Mouse (Mus musculus) liver, embryonic 14.5 days (tissue): ENCODE results near the gene Timm17b. TPM values are rescaled to one million over a fixed set of nuclear protein-coding genes. Genes with fewer than 3 reads are reported as not detected.

Experiments used
- ATAC-seq: fragments of 200-750 bp; cut with Nextera tagmentation; 2 replicates; pipeline ENCODE4 v1.8.0; 2017; ENCODE audit warnings: moderate number of reproducible peaks, mild to moderate bottlenecking, moderate library complexity; ENCODE audit not compliant: insufficient read depth
- DNase-seq, 3 experiments: peaks; one replicate each; pipeline ENCODE4 v3.0.0-alpha.2; 2012 to 2013; ENCODE audit warnings: low read depth in 3 of 3, low spot score in 3 of 3
- H3K27ac ChIP-seq: fragments of 300-500 bp; sonication (generic); 2 replicates; pipeline ENCODE4 v1.5.1; 2014; ENCODE audit warnings: moderate library complexity, mild to moderate bottlenecking, control low read depth, inconsistent platforms
- H3K27me3 ChIP-seq: fragments of 300-500 bp; sonication (generic); 2 replicates; pipeline ENCODE4 v1.6.1; 2014; ENCODE audit warnings: mild to moderate bottlenecking, low read length, moderate library complexity; ENCODE audit not compliant: control insufficient read depth, insufficient read depth
- H3K36me3 ChIP-seq: fragments of 300-500 bp; sonication (generic); replicated peaks from 2 replicates; pipeline ENCODE4 v1.6.1; 2014; ENCODE audit warnings: low read depth; ENCODE audit not compliant: control insufficient read depth, insufficient read depth
- H3K4me1 ChIP-seq, 2 experiments: fragments of 200-500 bp in 1 of 2; fragments of 300-500 bp in 1 of 2; sonication (generic) in 1 of 2; replicated peaks; 2 replicates each; pipeline ENCODE4 v1.6.1; 2012 to 2014; ENCODE audit warnings: antibody characterized with exemption in 1 of 2, inconsistent platforms in 1 of 2, low read length in 1 of 2; ENCODE audit not compliant: control insufficient read depth in 2 of 2, insufficient read depth in 2 of 2
- H3K4me2 ChIP-seq: fragments of 300-500 bp; sonication (generic); 2 replicates; pipeline ENCODE4 v1.6.1; 2014; ENCODE audit warnings: low read depth, mild to moderate bottlenecking, control low read depth, moderate library complexity
- H3K4me3 ChIP-seq, 2 experiments: fragments of 200-500 bp in 1 of 2; fragments of 300-500 bp in 1 of 2; sonication (generic) in 1 of 2; 2 replicates each; pipeline ENCODE4 v1.5.1; 2012 to 2014; ENCODE audit warnings: low read depth in 2 of 2, low read length in 2 of 2, mild to moderate bottlenecking in 2 of 2, control low read depth in 1 of 2, inconsistent platforms in 1 of 2, moderate library complexity in 1 of 2; ENCODE audit not compliant: insufficient read depth in 1 of 2
- H3K9ac ChIP-seq: fragments of 300-500 bp; sonication (generic); replicated peaks from 2 replicates; pipeline ENCODE4 v1.6.1; 2014; ENCODE audit warnings: mild to moderate bottlenecking, control low read depth, moderate library complexity
- H3K9me3 ChIP-seq: fragments of 300-500 bp; sonication (generic); 2 replicates; pipeline ENCODE4 v1.6.1; 2016; ENCODE audit warnings: low read length, mixed read lengths; ENCODE audit not compliant: control insufficient read depth
- CTCF ChIP-seq: IDR thresholded peaks from 2 replicates; pipeline ENCODE4 v1.5.1; 2016; ENCODE audit warnings: antibody characterized with exemption, low read depth, control low read depth
- EP300 ChIP-seq: IDR thresholded peaks from 2 replicates; pipeline ENCODE4 v1.6.1; 2016; ENCODE audit warnings: antibody characterized with exemption, low read depth
- WGBS: fragments of 180-500 bp; shearing (Covaris S2); extraction: QIAGEN DNeasy Blood & Tissue Kit; methylation state at CpG from one replicate; pipeline ENCODE4 v1.1.7; 2014; ENCODE audit not compliant: insufficient replicate concordance; 5-methylcytosine and 5-hydroxymethylcytosine counted together
- polyA plus RNA-seq, 2 experiments: library from polyadenylated mRNA; depleted of rRNA in 1 of 2; stranded (reverse) in 1 of 2; unstranded in 1 of 2; fragments of >200 nt; fragmentation: Nextera tagmentation in 1 of 2; extraction: Ambion mirVana in 1 of 2; gene quantifications; 2 replicates each; pipeline versions ENCODE4 v1.2.1 to v1.2.3; 2012 to 2014

The Timm17b gene
- polyA plus RNA-seq, 2 experiments: 18.6 to 105 TPM

DNA sequence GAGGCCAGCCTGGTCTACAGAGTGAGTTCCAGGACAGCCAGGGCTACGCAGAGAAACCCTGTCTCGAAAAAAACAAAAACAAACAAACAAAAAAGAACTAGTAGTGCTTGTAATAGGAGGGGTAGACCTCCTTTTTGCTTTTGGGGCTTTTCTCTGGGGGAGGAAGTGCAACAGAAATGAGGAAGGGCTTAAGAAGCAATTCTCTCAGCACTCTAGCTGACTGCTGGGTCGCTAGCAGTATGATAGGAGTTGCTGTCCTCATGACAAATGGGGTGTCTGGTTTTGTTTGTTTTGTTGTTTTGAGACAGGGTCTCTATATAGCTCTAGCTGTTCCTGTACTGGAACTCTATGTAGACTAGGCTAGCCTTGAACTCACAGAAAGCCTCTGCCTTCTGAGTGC, 34.6 kb upstream of the Timm17b start:
- no peak for ATAC-seq
- 53% methylated on average over 3 of the region's 3 CpGs for WGBS
- Histone ChIP-seq H3K27ac (no peak overlapping the region), H3K27me3 (no peaks in the 10 kb centered on the region), H3K4me1 (peaks cover 2 to 17% of the 10 kb centered on the region in 2 experiments; a peak in 3 of 4 replicates), H3K36me3 (peaks cover 9% of the 10 kb centered on the region), H3K4me2 (no peak overlapping the region), H3K9ac (no peak overlapping the region), H3K9me3 (no peaks in the 10 kb centered on the region), H3K4me3 (no peak overlapping the region)
- no peak for DNase-seq
- no peak for TF ChIP-seq CTCF
- no peak for TF ChIP-seq EP300

DNA sequence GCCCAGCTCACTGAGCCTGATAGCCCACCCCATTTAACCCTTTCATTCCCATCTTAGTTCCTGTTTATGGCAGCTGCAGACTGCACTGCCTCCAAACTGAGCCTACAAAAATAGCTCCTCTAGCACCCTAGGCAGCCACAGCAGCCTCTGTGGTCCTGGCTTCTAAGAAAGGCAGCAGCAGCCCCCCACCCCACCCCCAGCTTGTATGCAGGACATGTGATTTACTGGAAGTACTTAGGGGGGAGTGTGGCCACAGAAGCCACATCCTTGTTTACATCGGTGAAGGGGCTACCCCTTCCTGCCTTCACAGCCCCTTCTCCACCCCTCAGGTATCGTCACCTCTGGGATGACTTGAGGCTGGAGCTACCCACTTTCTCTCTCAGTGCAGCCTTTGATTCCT, 33.8 kb upstream of the Timm17b start:
- peaks cover 2 to 12% of the 10 kb centered on the region in 2 experiments; a peak in 2 of 4 replicates for H3K4me1 ChIP-seq
- DNase-seq (no peak), ATAC-seq (no peak)
- H3K27ac ChIP-seq: no peak overlapping the region
- H3K4me3 ChIP-seq: no peak overlapping the region
- H3K4me2 ChIP-seq: no peak overlapping the region
- no peaks in the 10 kb centered on the region for H3K9me3 ChIP-seq
- no peaks in the 10 kb centered on the region for H3K27me3 ChIP-seq
- 56% methylated on average over 2 of the region's 2 CpGs for WGBS
- H3K36me3 ChIP-seq: peaks cover 9% of the 10 kb centered on the region
- H3K9ac ChIP-seq: no peak overlapping the region
- TF ChIP-seq EP300: no peak
- TF ChIP-seq CTCF: no peak

GRCm38 (mm10) chrX:7865786-7866185, 33.4 kb upstream of the Timm17b start:
- Histone ChIP-seq H3K27ac (no peak overlapping the region), H3K4me1 (peaks cover 0 to 9% of the 10 kb centered on the region in 2 experiments; a peak in 1 of 4 replicates), H3K36me3 (peaks cover 9% of the 10 kb centered on the region), H3K4me2 (no peak overlapping the region), H3K4me3 (no peak overlapping the region), H3K27me3 (no peaks in the 10 kb centered on the region), H3K9ac (no peak overlapping the region), H3K9me3 (no peaks in the 10 kb centered on the region)
- TF ChIP-seq CTCF: no peak
- no peak for TF ChIP-seq EP300
- no peak for DNase-seq
- no peak for ATAC-seq
- WGBS: 53% methylated on average over 2 of the region's 2 CpGs

DNA sequence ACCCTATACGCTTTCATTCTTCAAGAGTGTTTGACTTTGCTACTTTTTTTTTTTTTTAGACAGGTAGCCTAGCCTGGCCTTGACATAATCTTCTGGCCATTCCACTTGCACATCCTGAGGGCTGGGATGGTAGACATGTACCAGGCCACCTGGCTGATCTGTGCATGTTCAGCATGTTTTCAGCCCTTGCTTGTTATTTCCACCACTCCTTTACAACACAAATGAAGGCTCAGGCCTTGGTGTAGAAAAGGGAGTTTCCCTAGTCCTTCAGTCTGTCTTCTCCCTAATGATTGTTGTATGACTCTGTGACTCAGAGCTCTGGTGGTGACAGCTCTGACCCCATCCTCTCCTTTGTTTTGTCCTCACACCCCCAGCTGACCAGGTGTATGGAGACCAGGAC, 32.0 kb upstream of the Timm17b start:
- 82% methylated on average over 1 of the region's 1 CpGs for WGBS
- ATAC-seq: no peak
- TF ChIP-seq CTCF (no peak), EP300 (no peak)

GRCm38 (mm10) chrX:7868506-7868905, 30.7 kb upstream of the Timm17b start:
- Histone ChIP-seq H3K36me3 (peaks cover 20% of the 10 kb centered on the region), H3K4me2 (no peak overlapping the region), H3K9ac (no peak overlapping the region), H3K27ac (no peak overlapping the region), H3K4me1 (peaks cover 0 to 3% of the 10 kb centered on the region in 2 experiments; a peak in 1 of 4 replicates), H3K4me3 (no peak overlapping the region), H3K9me3 (no peaks in the 10 kb centered on the region), H3K27me3 (no peaks in the 10 kb centered on the region)
- ATAC-seq (no peak), DNase-seq (no peak)
- TF ChIP-seq EP300 (no peak), CTCF (no peak)
- WGBS: 43% methylated on average over 2 of the region's 2 CpGs

More for the DNA sequence above, 32.0 kb upstream of the Timm17b start:
- Histone ChIP-seq H3K9me3 (no peaks in the 10 kb centered on the region), H3K27me3 (no peaks in the 10 kb centered on the region), H3K9ac (no peak overlapping the region), H3K27ac (no peak overlapping the region), H3K4me2 (no peak overlapping the region), H3K4me1 (peaks cover 0 to 3% of the 10 kb centered on the region in 2 experiments; a peak in 1 of 4 replicates), H3K36me3 (peaks cover 13% of the 10 kb centered on the region), H3K4me3 (no peak overlapping the region)
- no peak for DNase-seq
